Mouse (Mus musculus): Measurements from ENCODE around the gene Ajap1. TPM values are rescaled to one million over a fixed set of nuclear protein-coding genes. Genes with fewer than 3 reads are reported as not detected.
A peak's percentile ranks its signal among the peaks of the same experiment; 100 is the strongest.

The Ajap1 gene
- polyA plus RNA-seq, 1 experiment from 2014 or later, result 6.3 TPM

DNA sequence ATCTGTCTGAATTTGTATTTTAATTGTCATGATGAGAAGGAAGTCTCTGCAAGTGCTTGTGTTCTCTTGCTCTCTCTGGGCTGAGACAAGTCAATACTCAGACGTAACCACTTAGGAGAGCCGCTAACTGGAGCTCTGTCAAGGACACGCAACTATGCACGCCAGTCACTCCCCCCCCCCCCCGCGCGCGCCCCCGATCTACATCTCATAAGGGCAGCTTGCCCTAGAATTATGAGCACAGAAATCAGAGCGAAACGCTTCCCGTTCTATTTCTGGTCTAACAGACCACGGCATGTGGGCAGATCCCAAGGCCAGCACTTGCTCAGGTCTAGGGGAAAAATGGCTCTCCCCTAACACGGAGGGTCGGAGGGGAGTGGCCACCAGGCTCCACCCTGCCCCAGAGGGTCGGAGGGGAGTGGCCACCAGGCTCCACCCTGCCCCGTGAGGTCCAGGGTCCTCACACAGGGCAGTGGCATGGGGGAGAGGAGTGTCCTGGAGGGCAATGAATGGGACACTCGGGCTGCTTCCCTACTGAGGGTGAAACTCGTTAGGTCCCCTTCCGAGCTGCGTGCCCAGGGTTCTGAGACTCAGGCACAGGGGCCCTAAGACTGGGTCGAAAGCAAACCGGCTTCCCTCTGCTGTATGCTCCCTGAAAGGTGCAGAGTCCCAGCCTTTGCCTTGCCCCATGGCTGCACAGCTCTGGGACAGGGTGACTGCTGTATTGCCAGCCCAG, 65.3 kb downstream of the Ajap1 start:
- no peaks in the 10 kb centered on the region; the same call in 1 of the 2 replicates for H3K4me1 ChIP-seq (replicated peaks; ENCODE audit: insufficient read depth, low read length)
- TF ChIP-seq CTCF (IDR thresholded peaks at IDR 0.05; ENCODE audit: low read depth), result no peak
- peak overlapping the region; percentile 53 for H3K4me2 ChIP-seq (ENCODE audit: low read length)
- no peaks in the 10 kb centered on the region for H3K27me3 ChIP-seq (ENCODE audit: insufficient read depth, low read length)
- H3K36me3 ChIP-seq (ENCODE audit: insufficient read depth, low read length), result no peaks in the 10 kb centered on the region
- no peak overlapping the region for H3K9ac ChIP-seq (ENCODE audit: low read depth, low read length)
- DNase-seq (ENCODE audit: low spot score) (peak; percentile 28), ATAC-seq (replicated peaks; ENCODE audit: low FRiP score, low read depth) (peak; percentile 79; the same call in 1 of the 2 replicates)
- no peaks in the 10 kb centered on the region for H3K9me3 ChIP-seq (replicated peaks; ENCODE audit: low read length)
- WGBS, result 1% methylated on average over 23 of the region's 23 CpGs
- H3K4me3 ChIP-seq (replicated peaks; ENCODE audit: low read depth, low read length), result peak overlapping the region; percentile 17; the same call in 1 of the 2 replicates
- H3K27ac ChIP-seq, result peak overlapping the region; percentile 47; the same call in 1 of the 2 replicates

DNA sequence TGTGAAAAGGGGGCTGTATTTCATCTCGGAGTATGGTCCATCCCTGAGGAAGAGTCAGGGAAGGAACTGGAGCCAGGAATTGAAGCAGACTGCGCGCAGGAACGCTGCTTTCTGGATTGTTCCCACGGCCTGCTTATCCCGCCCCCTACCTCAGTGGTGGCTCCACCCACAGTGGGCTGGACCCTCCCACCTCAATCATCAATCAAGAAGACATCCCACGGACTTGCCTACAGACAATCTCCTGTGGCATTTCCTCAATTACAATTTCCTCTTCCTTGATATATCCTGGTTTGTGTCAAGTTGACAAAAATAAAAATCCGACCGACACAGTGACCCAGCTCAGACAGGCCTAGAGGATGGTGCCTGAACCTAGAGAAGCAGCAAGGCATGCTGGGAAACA, 66.5 kb downstream of the Ajap1 start:
- H3K27me3 ChIP-seq (ENCODE audit: insufficient read depth, low read length), result no peaks in the 10 kb centered on the region
- no peaks in the 10 kb centered on the region for H3K9me3 ChIP-seq (replicated peaks; ENCODE audit: low read length)
- 49% methylated on average over 9 of the region's 9 CpGs for WGBS
- no peak overlapping the region for H3K4me3 ChIP-seq (replicated peaks; ENCODE audit: low read depth, low read length)
- H3K4me1 ChIP-seq (replicated peaks; ENCODE audit: insufficient read depth, low read length), result no peaks in the 10 kb centered on the region; the same call in 1 of the 2 replicates
- H3K27ac ChIP-seq, result no peak overlapping the region
- no peaks in the 10 kb centered on the region for H3K36me3 ChIP-seq (ENCODE audit: insufficient read depth, low read length)
- H3K9ac ChIP-seq (ENCODE audit: low read depth, low read length), result no peak overlapping the region
- TF ChIP-seq CTCF (IDR thresholded peaks at IDR 0.05; ENCODE audit: low read depth), result no peak
- ATAC-seq (replicated peaks; ENCODE audit: low FRiP score, low read depth), result no peak
- no peak overlapping the region for H3K4me2 ChIP-seq (ENCODE audit: low read length)
- no peak for DNase-seq (ENCODE audit: low spot score)

DNA sequence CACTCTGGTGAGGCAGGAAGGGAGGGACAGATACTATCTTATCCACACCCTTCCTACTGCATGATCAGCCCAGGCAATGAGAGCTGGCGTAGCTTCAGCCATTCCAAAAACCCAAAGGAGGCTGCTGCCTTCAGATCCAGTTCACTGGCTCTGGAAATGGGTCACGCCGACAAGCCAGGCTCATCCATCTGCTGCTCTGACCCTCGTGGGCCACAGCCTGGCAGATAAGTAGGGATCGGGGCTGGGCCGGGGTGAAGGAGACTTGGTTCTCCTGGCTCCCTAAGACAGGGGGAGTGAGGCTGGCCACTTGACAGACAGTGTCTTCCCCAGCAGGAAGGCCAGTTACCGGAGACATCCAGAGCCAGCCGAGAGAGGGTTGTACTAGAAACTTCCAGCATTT, 84.2 kb downstream of the Ajap1 start:
- Histone ChIP-seq H3K36me3 (ENCODE audit: insufficient read depth, low read length) (no peaks in the 10 kb centered on the region), H3K4me1 (replicated peaks; ENCODE audit: insufficient read depth, low read length) (no peaks in the 10 kb centered on the region), H3K9me3 (replicated peaks; ENCODE audit: low read length) (no peaks in the 10 kb centered on the region), H3K4me2 (ENCODE audit: low read length) (no peak overlapping the region), H3K27ac (no peak overlapping the region), H3K4me3 (replicated peaks; ENCODE audit: low read depth, low read length) (no peak overlapping the region), H3K9ac (ENCODE audit: low read depth, low read length) (no peak overlapping the region), H3K27me3 (ENCODE audit: insufficient read depth, low read length) (no peaks in the 10 kb centered on the region)
- no peak for TF ChIP-seq CTCF (IDR thresholded peaks at IDR 0.05; ENCODE audit: low read depth)
- DNase-seq (ENCODE audit: low spot score), result no peak
- ATAC-seq (replicated peaks; ENCODE audit: low FRiP score, low read depth), result no peak
- WGBS, result 69% methylated on average over 8 of the region's 8 CpGs

DNA sequence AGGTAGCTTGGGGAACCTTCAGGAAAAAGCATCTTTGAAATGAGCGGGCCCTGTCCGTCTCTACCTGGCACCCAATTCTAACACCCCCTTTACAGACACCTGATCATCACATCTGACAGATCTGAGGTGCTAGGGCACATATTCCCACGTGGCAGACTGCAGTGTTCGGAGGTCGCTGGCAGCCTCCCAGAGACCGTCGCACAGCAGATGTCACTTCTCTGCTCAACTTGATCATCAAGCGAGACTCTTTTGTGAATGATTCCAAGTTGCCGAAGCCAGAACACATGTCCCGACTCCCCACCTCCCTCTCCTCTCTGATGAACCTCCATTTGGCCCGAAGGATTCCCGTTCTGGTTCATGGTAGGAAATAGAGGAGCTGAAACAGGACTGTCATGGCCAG, 95.1 kb downstream of the Ajap1 start:
- no peak for TF ChIP-seq CTCF (IDR thresholded peaks at IDR 0.05; ENCODE audit: low read depth)
- H3K4me3 ChIP-seq (replicated peaks; ENCODE audit: low read depth, low read length), result no peak overlapping the region
- H3K4me1 ChIP-seq (replicated peaks; ENCODE audit: insufficient read depth, low read length), result no peaks in the 10 kb centered on the region
- H3K27ac ChIP-seq, result no peak overlapping the region
- ATAC-seq (replicated peaks; ENCODE audit: low FRiP score, low read depth) (no peak), DNase-seq (ENCODE audit: low spot score) (no peak)
- H3K9me3 ChIP-seq (replicated peaks; ENCODE audit: low read length), result no peaks in the 10 kb centered on the region
- H3K27me3 ChIP-seq (ENCODE audit: insufficient read depth, low read length), result no peaks in the 10 kb centered on the region
- H3K9ac ChIP-seq (ENCODE audit: low read depth, low read length), result no peak overlapping the region
- no peak overlapping the region for H3K4me2 ChIP-seq (ENCODE audit: low read length)
- no peaks in the 10 kb centered on the region for H3K36me3 ChIP-seq (ENCODE audit: insufficient read depth, low read length)
- WGBS, result 90% methylated on average over 12 of the region's 12 CpGs

GRCm38 (mm10) chr4:153381433-153381832, 101.2 kb downstream of the Ajap1 start:
- Histone ChIP-seq H3K36me3 (ENCODE audit: insufficient read depth, low read length) (no peaks in the 10 kb centered on the region), H3K9ac (ENCODE audit: low read depth, low read length) (no peak overlapping the region), H3K27ac (no peak overlapping the region), H3K4me3 (replicated peaks; ENCODE audit: low read depth, low read length) (no peak overlapping the region), H3K9me3 (replicated peaks; ENCODE audit: low read length) (no peaks in the 10 kb centered on the region), H3K4me1 (replicated peaks; ENCODE audit: insufficient read depth, low read length) (no peaks in the 10 kb centered on the region), H3K27me3 (ENCODE audit: insufficient read depth, low read length) (no peaks in the 10 kb centered on the region), H3K4me2 (ENCODE audit: low read length) (no peak overlapping the region)
- 43% methylated on average over 7 of the region's 7 CpGs for WGBS
- peak; percentile 14 for DNase-seq (ENCODE audit: low spot score)
- TF ChIP-seq CTCF (IDR thresholded peaks at IDR 0.05; ENCODE audit: low read depth), result no peak
- no peak for ATAC-seq (replicated peaks; ENCODE audit: low FRiP score, low read depth)

DNA sequence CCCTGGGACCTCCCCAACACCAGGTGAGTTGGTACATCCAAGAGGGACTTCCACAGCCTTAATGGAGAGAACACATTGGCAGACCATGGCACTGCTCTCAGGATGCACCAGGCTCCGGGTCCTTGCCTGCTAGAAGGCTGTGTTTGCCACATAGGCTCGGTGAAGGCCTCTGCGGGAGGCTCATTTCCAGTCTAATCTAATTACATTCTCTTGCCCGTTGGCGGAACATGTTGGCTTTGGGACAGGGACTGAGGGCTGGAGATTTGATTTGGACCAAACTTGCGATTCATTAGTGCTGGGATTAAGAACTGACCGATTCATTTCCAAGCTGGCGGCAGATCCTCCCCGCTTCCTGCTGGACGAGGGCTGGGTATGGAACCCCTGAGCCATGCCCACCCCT, 101.7 kb downstream of the Ajap1 start:
- no peaks in the 10 kb centered on the region for H3K36me3 ChIP-seq (ENCODE audit: insufficient read depth, low read length)
- H3K4me2 ChIP-seq (ENCODE audit: low read length), result no peak overlapping the region
- 84% methylated on average over 10 of the region's 10 CpGs for WGBS
- H3K4me1 ChIP-seq (replicated peaks; ENCODE audit: insufficient read depth, low read length), result no peaks in the 10 kb centered on the region
- H3K27ac ChIP-seq, result no peak overlapping the region
- no peaks in the 10 kb centered on the region for H3K9me3 ChIP-seq (replicated peaks; ENCODE audit: low read length)
- no peak for ATAC-seq (replicated peaks; ENCODE audit: low FRiP score, low read depth)
- TF ChIP-seq CTCF (IDR thresholded peaks at IDR 0.05; ENCODE audit: low read depth), result no peak
- H3K27me3 ChIP-seq (ENCODE audit: insufficient read depth, low read length), result no peaks in the 10 kb centered on the region
- no peak overlapping the region for H3K9ac ChIP-seq (ENCODE audit: low read depth, low read length)
- no peak for DNase-seq (ENCODE audit: low spot score)
- no peak overlapping the region for H3K4me3 ChIP-seq (replicated peaks; ENCODE audit: low read depth, low read length)
